Mouse (Mus musculus) lung, postnatal 0 days (tissue): ENCODE results near the gene Limk1.

Experiments
- CTCF ChIP-seq: IDR thresholded peaks from 2 replicates; pipeline ENCODE4 v1.5.1; 2016; ENCODE audit warnings: antibody characterized with exemption, mild to moderate bottlenecking
- EP300 ChIP-seq: IDR thresholded peaks from 2 replicates; pipeline ENCODE4 v1.6.1; 2016; ENCODE audit warnings: antibody characterized with exemption, mild to moderate bottlenecking, control low read depth

DNA sequence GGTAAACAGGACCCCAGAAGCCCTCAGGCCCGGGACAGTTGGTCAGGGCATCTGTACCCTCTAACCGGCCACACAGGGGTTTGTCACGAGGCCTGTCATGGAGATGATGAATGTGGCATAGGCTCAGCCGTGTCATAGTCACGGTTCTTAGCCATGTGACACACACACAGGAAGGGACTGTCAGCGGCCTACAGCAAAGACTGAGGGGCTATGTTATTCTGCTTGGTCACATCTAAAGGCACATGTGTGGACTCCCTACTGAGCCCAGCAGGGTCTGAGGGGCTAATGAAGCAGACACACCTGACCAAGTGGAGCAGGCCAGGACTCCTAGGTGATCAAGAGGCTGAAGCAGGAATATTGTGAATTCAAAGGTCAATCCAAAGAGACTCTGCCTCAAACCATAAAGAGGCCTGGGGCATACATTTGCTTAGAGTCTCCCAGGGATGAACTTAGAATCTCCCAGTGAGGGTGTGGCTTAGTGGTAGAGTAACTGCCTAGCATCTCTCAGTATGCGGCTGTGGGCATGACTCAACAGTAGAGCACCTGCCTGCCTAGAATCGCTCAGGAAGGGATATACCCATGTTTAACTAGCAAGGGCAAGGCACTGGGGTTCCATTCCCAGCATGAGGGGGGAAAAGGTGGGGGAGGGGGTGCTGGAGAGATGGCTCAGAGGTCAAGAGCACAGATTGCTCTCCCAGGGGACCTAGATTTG lies 76.4 kb downstream of the Limk1 start:
- TF ChIP-seq CTCF (no peak), EP300 (no peak)
